Mouse (Mus musculus) G1E (cell line): ENCODE results near the gene Tmem203. TPM values are rescaled to one million over a fixed set of nuclear protein-coding genes. Genes with fewer than 3 reads are reported as not detected.

ENCODE experiments used
- ATAC-seq: 2 replicates; pipeline ENCODE4 v1.8.0; 2016; ENCODE audit warnings: mild to moderate bottlenecking; ENCODE audit not compliant: insufficient number of reproducible peaks, poor library complexity, low FRiP score, severe bottlenecking; ENCODE audit errors: extremely low read depth
- DNase-seq: peaks from one replicate; pipeline ENCODE4 v3.0.0; 2012; ENCODE audit warnings: low spot score
- H3K27me3 ChIP-seq: 2 replicates; pipeline ENCODE4 v1.6.1; 2012; ENCODE audit warnings: mild to moderate bottlenecking, low read length, inconsistent platforms; ENCODE audit not compliant: insufficient read depth
- H3K36me3 ChIP-seq: replicated peaks from 2 replicates; pipeline ENCODE3; 2012; ENCODE audit warnings: mild to moderate bottlenecking, inconsistent platforms
- H3K4me1 ChIP-seq: 2 replicates; pipeline ENCODE4 v1.6.1; 2012; ENCODE audit warnings: low read depth, low read length, inconsistent platforms, mixed read lengths; ENCODE audit not compliant: insufficient read depth
- H3K4me3 ChIP-seq: 2 replicates; pipeline ENCODE4 v1.5.1; 2012; ENCODE audit warnings: low read depth, mild to moderate bottlenecking, inconsistent platforms, low read length, moderate library complexity, mixed read lengths
- H3K9me3 ChIP-seq: replicated peaks from 2 replicates; pipeline ENCODE4 v1.6.1; 2012; ENCODE audit warnings: inconsistent platforms
- CTCF ChIP-seq: IDR thresholded peaks from 2 replicates; pipeline ENCODE4 v1.5.1; 2012; ENCODE audit warnings: low read depth, low read length, inconsistent platforms, mixed read lengths
- GATA1 ChIP-seq: IDR thresholded peaks from 2 replicates; pipeline ENCODE4 v1.6.1; 2012; ENCODE audit warnings: borderline replicate concordance, low read length, inconsistent platforms, mixed read lengths
- GATA2 ChIP-seq: IDR thresholded peaks from 2 replicates; pipeline ENCODE4 v1.6.1; 2012; ENCODE audit warnings: low read depth, low read length, inconsistent platforms, borderline replicate concordance
- POLR2AphosphoS5 ChIP-seq: IDR thresholded peaks from 2 replicates; pipeline ENCODE4 v1.6.1; 2012; ENCODE audit warnings: low read depth, low read length, inconsistent platforms; ENCODE audit not compliant: insufficient replicate concordance
- TAL1 ChIP-seq: conservative IDR thresholded peaks from 2 replicates; pipeline ENCODE4 v1.6.1; 2012; ENCODE audit warnings: low read depth, low read length, inconsistent platforms, mixed read lengths
- polyA plus RNA-seq: library from polyadenylated mRNA; stranded (reverse); fragments of >175 nt; gene quantifications from 2 replicates; pipeline ENCODE4 v1.2.3, GENCODE M21; 2012
- total RNA-seq, 2 experiments: library from RNA; stranded (forward) in 1 of 2; stranded (reverse) in 1 of 2; fragments of 200-1000 nt in 1 of 2; fragments of >200 nt in 1 of 2; fragmentation: Nextera tagmentation in 1 of 2; gene quantifications; 2 replicates each; pipeline ENCODE4 v1.2.3; 2014 to 2017

Gene Tmem203
- total and polyA plus RNA-seq, 3 experiments = 7.8 to 15.5 (median 14.6) TPM

- Histone ChIP-seq H3K27me3 (peaks cover 19% of the 10 kb centered on the region), H3K36me3 (peaks cover 18% of the 10 kb centered on the region), H3K9me3 (no peaks in the 10 kb centered on the region), H3K4me3 (no peak overlapping the region), H3K4me1 (peaks cover 26% of the 10 kb centered on the region)
- ATAC-seq = no peak
- TF ChIP-seq POLR2AphosphoS5 (no peak), TAL1 (no peak), GATA2 (no peak), CTCF (no peak), GATA1 (no peak)
- DNase-seq = no peak
These were observed 37.6 kb upstream of the Tmem203 start for GRCm38 (mm10) chr2:25217666-25218065.

- no peak for DNase-seq
- H3K9me3 ChIP-seq = no peaks in the 10 kb centered on the region
- H3K4me3 ChIP-seq = no peak within 1 kb of the TSS
- H3K36me3 ChIP-seq = peaks cover 22% of the 10 kb centered on the region
- no peak for ATAC-seq
- H3K27me3 ChIP-seq = peaks cover 19% of the 10 kb centered on the region
- no peak for TF ChIP-seq GATA2
- no peak for TF ChIP-seq POLR2AphosphoS5
- no peak for TF ChIP-seq CTCF
- TF ChIP-seq GATA1 = no peak
- TF ChIP-seq TAL1 = no peak
- H3K4me1 ChIP-seq = peaks cover 20% of the 10 kb centered on the region
These were observed 36.8 kb upstream of the Tmem203 start, which contains the start of gene Fam166a for GRCm38 (mm10) chr2:25218445-25218844. TSS of gene Fam166a (plus strand) at chr2:25218745.

- no peak for TF ChIP-seq GATA2
- TF ChIP-seq POLR2AphosphoS5 = peak; percentile 89; the same call in 1 of the 2 replicates
- no peak for TF ChIP-seq GATA1
- TF ChIP-seq TAL1 = no peak
- TF ChIP-seq CTCF = no peak
- 0 out of 2 replicates have a peak, but pooled peaks cover 3% of the 10 kb centered on the region for H3K27me3 ChIP-seq
- ATAC-seq (no peak), DNase-seq (no peak)
- H3K9me3 ChIP-seq = no peaks in the 10 kb centered on the region
- H3K36me3 ChIP-seq = peaks cover 30% of the 10 kb centered on the region
- no peak overlapping the region for H3K4me3 ChIP-seq
- H3K4me1 ChIP-seq = peaks cover 24% of the 10 kb centered on the region
These were observed 33.9 kb upstream of the Tmem203 start for GRCm38 (mm10) chr2:25221331-25221772.

GRCm38 (mm10) chr2:25223681-25224491 is 31.4 kb upstream of the Tmem203 start:
- TF ChIP-seq CTCF = no peak
- TF ChIP-seq POLR2AphosphoS5 = no peak
- no peak for TF ChIP-seq GATA2
- TF ChIP-seq TAL1 = no peak
- no peak for TF ChIP-seq GATA1
- Histone ChIP-seq H3K4me3 (peak overlapping the region; percentile 93), H3K27me3 (no peaks in the 10 kb centered on the region), H3K9me3 (no peaks in the 10 kb centered on the region), H3K36me3 (peaks cover 34% of the 10 kb centered on the region), H3K4me1 (peaks cover 47% of the 10 kb centered on the region)
- ATAC-seq (no peak), DNase-seq (peak; percentile 91)

- TF ChIP-seq GATA1 = no peak
- TF ChIP-seq POLR2AphosphoS5 = peak; percentile 99
- no peak for DNase-seq
- no peak for ATAC-seq
- H3K9me3 ChIP-seq = no peaks in the 10 kb centered on the region
- peak within 1 kb of the TSS; percentile 93 for H3K4me3 ChIP-seq
- peaks cover 34% of the 10 kb centered on the region for H3K36me3 ChIP-seq
- no peaks in the 10 kb centered on the region for H3K27me3 ChIP-seq
- H3K4me1 ChIP-seq = peaks cover 53% of the 10 kb centered on the region
These were observed 30.8 kb upstream of the Tmem203 start, which contains the start of gene Tubb4b for GRCm38 (mm10) chr2:25224492-25224765. TSS of gene Tubb4b (minus strand) at chr2:25224702.
